Mouse (Mus musculus) cerebellum, adult (tissue): ENCODE results near the gene Cep295nl.
"Not testable (repeated sequence)": the region's sequence is repeated elsewhere in the genome, so short reads cannot be mapped to it uniquely, and the experiment has no call there.

ENCODE experiments used
- ATAC-seq: cut with Nextera tagmentation; 2 replicates; pipeline ENCODE4 v1.9.2; 2017; ENCODE audit warnings: mild to moderate bottlenecking, moderate library complexity, mixed read lengths; ENCODE audit not compliant: insufficient number of reproducible peaks, low FRiP score, low TSS enrichment

The Cep295nl gene

DNA sequence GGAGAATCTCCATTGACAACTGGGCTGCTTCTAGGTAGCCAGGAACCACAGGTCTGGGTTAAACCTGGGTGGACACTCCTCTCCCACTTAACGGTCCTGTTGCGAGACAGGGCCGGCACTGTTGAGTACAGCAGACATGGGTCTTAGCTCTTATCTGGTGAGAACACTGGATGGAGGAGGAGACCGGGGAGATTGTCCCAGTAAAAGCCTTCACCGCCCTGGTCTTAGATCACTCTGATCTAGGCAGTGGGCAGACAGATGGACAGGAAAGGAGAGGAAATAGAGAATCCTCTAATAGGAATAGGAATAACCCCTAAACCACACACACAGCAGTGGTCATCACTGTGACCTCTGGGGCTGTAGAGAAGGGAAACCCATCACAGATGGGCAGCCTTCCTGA lies 18.3 kb downstream of the Cep295nl start:
- ATAC-seq = no peak

DNA sequence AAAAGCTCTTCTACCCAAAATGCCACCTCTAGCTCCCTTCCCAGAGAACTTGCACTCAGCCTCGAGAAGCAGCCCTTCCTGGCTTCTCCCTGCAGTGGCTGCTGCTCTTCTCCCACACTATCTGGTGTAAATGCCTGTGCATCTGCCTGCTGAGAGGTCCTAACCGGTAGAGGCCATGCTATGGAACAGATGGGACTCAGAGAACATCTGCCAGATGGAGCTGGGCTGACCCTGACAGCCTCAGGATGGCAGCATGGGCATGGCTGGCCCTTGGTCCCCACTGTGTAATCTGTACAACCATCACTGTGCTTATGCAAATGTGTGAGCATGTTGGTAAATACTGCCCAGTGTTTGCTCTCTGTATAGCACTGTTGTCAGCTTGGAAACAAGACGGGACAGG lies 19.7 kb downstream of the Cep295nl start:
- ATAC-seq = no peak

DNA sequence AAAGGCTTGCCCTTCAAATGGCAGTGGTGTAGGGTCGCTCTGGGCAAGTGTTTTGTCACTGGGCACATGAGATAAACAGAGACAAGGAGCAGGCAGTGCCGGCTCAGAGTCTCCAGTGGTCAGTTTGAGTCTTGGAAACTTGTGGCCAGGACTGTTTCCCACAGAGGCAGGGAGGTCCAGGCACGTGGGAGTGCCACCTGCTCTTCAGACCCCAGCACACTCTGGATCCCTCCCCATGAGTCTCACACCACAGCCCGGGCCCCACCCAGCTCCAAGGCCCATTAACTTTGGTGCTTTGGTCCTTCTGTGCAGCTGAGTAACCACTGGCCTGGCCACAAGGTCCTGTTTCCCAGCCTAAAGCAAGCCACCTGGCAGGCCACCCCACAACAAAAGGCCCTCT lies 20.3 kb downstream of the Cep295nl start:
- no peak for ATAC-seq

DNA sequence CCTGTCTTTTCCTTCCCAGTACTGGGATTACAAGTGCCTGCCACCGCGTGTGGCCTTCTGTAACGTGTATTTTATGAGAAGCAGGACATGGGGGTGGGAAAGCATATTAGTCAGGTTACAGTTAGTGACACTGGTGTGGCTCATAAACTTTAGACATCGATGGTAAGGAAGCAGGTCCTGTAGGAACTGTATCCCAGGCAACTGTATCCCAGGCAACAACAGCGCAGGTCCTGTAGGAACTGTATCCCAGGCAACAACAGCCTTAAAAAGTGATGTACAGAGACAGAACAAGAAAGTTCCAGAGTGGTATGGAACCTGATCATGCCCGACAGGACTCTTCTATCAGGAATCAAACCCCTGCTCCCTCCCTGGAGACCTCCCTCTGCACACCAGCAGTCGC lies 20.8 kb downstream of the Cep295nl start:
- ATAC-seq = no peak

DNA sequence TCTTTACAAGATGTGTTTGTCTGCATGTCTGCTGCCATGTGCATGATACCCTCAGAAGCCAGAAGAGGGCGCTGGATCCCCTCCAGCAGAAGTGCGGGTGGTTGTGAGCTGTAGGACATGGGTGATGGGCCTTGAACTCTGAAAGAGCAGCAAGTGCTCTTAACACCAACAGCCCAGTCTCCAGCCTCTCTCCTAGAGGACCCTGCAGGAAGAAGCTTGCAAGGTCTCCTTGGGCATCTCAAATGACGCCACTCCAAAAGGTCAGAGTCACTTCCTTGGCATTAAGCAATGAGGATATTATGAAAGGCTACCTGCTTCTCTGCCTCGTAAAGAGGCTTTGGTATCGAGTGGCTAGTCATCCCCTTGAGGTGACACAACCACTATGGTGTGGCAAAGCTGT lies 23.6 kb downstream of the Cep295nl start:
- no peak for ATAC-seq

DNA sequence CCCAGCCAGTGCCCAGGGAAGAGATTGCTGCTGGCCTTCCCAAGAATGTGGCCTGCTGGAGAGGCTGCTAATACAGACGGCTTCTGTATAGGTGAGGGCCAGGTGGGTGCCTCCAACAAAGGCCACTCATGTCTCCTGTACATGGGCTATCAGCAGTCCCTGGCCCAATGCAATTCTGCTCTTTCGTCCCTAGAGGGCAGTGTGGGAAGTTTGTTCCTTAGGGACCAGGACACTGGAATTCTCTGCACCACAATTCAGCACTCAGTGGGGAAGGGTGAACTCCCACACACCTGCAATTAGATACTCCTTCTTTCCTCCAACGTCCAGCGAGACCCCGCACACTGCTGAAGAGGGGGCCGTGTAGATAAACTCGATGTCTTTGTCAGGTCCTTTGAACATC lies 25.2 kb downstream of the Cep295nl start:
- ATAC-seq = peak; percentile 56; the same call in 1 of the 2 replicates

DNA sequence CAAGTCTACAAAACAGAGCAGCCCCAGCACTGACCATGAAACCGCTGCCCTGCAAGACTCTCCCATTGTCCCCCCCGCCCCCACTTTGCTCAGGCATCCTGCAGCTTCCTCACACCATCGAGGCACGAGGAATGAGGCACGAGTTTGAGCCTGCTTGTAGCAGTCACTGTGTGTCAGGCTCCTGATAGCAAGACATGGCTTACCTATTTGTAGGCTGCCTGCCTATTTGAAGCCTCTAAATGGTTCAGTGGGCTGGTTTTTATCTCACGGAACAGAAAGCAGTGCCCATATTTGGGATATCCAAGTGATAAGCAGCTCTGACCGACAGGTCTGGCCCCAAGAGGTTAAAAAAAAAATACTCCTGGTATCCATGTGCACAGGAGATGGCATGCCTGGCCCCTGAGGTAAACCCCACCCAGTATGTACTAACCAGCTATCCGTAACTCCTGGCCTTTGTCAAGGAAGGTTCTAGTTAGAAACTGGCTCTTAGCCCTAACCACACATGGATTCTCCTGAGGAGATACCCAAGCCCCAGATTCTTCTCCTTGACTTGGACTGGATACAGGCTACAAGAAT lies 26.0 kb downstream of the Cep295nl start:
- ATAC-seq = no peak

DNA sequence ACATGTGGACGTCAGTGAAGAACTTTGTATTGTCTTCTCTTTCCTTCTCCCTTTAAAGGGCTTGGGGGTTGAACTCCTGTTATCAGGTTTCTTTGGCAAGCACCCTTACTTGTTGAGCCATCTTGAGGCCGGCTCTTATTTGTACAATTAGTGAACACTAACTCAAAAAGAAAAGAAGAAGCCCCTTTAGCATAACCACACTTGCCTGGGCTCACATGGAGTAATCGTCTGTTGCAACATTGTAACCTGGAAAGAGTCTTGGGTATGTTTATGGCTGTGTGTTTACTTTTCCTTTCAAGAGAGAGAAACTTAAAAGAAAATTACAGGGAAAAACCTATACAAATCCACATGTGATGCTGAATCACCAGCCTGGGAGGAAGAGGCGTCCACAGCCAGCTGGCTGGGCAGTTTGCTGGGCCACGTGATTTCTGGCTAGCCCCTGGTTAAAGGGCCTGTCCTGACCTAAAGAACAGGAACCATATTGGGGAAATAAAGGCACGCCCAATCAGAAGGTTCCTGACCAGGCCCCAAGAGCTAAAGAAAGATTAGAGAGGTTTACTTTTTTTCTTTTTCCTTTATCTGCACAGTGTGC lies 30.1 kb downstream of the Cep295nl start:
- no peak for ATAC-seq

DNA sequence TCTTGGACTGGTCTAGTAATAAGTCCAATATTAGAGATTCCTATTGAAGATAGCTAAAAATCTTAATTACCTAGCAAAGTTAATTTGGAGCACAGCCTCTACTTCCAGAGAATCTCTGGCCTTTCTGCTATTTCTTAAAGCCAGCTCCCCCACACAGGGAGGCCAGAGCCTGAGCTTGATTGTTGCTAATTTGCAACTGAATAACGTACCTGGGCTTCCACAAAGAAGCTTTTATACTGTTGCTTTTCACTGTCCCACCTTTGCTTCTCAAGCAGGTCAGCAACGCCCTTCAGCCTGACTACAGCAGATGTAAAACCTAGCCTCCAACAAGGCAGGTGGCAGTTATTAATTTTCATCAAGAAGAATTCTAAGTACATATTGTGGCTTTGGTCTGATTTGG lies 34.3 kb downstream of the Cep295nl start:
- not testable (repeated sequence) for ATAC-seq

DNA sequence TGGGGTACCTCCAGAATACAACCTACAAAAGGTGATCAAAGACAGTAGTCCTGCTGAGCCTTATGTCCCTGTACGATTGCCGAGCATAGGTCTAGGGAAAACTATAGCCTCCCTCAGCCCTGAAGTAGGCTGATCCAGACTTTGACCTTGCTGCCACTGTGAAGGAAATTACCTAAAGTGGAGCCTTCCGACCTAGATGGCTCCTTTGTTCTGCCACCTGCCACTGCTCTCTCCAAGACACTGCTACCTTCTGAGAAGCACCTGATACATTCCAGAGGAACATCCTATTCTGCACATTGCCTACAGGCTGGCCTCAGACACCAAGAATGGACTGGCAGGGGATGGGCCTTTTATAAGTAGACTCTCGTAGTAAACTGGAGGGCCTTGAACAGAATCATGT lies 38.3 kb downstream of the Cep295nl start:
- not testable (repeated sequence) for ATAC-seq

DNA sequence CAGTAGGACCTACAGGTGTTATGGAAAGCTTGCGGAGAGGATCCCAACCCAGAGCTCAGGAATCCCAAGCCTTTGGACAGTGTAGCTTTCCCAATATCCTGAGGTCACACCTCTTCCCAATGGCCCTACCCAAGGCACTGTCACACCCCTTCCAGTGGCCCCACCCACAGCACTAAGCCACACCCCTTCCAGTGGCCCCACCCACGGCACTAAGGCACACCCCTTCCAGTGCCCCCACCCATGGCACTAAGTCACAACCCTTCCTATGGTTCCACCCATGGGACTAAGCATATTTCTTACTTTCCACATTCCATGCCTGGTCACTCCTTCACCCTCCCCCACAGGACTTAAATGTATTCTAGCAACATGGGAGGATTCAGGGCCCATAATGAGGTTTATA lies 43.5 kb downstream of the Cep295nl start:
- no peak for ATAC-seq

DNA sequence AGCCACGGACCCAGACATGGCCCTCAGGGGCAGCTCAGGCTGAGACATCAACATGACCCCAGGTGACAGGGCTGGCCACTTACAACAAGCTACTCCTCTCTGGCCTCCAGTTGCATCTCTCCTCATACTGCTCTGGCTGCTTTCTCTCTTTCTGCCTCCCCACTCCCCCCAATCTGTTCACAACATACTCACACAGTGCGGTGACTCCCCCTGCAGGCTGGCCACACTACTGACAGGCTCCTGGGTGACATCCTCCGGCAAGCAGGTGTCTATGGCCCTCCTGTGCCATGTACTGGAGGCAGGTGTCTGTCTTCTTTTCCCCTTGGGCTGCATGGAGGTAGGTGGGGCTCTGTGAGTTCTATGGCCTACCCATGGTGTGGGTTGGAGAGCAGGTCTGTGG lies 44.3 kb downstream of the Cep295nl start:
- ATAC-seq = no peak; the same call in 1 of the 2 replicates

DNA sequence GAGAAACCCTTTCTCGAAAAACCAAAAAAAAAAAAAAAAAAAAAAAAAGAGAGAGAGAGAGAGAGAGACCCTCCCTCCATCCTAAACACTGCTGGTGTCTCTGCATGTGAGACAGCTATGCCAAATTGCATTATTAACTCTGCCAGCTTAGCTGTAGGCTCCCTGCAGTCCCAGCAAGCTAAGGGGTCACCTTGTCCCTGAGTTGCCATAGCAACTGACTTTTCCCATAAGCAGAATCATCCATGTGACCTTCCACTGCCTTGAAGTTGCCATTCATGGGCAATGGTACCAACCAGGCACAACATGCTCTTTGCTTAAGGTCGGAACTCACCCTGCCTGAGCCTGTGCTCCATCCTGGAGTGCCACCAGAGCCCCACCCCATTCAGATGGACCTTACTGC lies 47.3 kb downstream of the Cep295nl start:
- no peak for ATAC-seq

DNA sequence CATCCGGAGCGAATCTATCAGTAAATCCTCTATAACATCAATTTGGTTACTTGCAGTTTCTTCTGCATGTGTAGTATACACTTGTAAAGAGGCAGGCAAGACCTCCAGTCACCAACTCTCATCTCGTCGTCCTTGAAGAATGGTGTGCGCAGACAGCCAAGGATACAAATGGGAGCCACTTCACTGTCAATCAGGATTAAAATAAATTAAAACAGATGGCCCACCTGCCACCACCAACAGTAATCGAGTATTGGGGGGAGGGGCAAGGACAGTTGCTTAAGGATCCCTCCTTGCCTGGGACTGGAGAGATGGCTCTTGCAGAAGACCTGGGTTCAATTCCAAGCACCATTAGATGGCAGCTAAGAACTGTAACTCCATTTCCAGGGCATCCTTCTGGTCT lies 49.6 kb downstream of the Cep295nl start:
- ATAC-seq = no peak

DNA sequence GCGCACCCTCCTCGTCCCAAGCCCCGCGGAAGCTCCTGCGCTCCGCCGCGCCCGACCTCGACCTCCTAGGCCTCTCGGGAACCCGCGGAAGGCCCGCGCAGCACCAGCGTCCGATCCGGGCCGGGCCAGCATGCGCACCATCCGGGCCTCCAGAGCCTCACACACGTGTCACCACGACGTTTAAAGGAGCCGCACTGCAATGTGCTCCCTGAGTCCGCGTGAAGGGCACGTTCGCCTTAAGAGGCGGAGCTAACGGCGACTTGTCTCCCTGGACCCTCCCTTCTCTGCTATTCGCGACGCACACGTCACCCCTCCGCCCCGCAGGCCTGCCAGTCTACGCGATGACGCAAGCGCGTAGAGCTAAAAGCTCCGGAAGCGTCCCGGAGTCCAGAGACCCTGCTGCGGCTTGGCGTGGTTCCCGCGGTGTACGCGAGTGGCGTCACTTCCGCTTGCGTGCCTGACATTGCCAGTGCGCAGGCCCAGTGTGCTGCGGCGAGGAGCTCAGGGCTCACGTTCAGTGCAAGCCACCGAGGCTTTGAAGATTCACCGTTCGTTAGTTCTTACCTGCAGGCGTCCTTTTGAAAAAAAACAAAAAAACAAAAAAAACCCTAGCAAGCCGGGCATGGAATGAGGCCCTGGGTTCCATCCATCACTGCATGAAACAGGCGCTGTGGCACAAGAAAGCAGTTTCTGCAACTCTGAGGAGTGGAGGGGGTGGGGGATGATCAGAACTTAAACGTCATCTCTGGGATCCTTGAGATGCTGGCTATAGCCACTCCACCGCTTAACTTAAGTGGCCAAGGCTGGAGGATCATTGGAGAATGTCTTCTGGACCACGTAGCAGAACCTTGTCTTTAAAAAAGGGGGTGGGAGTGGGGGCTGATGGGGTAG lies 52.1 kb downstream of the Cep295nl start, which contains the start of gene Usp36:
Usp36 (minus strand) TSS at position 246 of the 891 bp plus-strand sequence.
- peak; percentile 97 for ATAC-seq

DNA sequence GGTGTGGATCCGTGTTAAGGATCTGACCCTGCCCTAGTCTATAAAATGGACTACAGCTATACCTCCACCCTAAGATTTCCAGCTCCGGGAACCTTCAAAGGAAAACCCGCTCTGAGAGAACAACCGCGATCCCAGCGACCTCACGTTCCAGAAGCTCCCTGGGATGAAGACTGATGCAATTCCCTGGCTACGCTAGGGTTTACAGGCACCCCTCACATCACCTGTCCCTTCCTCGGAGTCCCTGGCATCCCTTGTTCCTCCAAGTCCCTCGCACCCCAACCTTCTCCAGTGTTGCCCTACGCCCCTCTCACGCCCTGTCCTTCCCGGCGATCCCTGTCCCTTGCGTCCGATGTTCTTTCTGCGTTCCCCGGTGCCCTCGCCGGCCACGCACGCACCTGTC lies 52.7 kb downstream of the Cep295nl start:
- 0 out of 2 replicates have a peak, but pooled peaks have one; percentile 34 for ATAC-seq

DNA sequence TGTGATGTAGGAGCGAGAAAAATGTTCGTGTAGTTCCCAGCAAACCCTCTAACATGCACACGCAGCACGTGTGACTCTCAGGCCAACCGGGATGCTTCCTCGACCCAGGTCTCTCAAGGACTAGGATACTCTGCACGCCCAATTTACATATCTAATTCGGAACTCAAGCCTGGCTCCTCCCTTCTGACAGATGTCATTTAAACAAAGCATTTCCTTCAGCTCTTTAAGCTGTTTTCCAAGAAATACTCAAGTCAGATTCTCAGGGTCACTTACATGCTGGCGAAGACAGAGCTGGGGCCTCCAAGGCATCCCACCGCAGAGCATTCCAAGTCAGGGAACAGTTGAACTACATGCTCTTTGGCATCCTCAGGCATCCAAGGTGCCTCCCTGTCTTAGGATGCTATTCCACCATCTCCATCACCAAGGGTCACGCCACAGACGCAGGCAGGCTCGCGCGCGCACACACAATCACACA lies 53.2 kb downstream of the Cep295nl start:
- ATAC-seq = no peak

DNA sequence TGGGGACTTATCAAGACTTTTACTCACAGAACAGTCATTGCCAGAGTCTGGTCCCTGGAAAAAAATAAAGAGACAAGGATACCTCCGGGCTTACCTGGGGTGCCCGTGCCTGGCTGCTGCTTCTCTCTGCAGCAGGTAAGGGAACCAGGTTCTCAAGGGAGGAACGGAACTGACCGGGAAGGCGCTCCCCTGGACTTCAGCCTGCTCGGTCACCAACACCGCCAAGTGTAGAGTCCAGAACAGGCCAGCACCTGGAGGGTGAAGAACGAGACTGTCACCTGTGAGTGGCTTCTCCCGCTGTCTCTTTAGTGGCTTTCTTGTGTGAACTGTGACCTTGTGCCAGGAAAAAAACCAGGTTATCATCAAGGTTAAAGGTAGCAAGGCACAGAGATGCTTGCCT lies 54.7 kb downstream of the Cep295nl start:
- ATAC-seq = no peak

DNA sequence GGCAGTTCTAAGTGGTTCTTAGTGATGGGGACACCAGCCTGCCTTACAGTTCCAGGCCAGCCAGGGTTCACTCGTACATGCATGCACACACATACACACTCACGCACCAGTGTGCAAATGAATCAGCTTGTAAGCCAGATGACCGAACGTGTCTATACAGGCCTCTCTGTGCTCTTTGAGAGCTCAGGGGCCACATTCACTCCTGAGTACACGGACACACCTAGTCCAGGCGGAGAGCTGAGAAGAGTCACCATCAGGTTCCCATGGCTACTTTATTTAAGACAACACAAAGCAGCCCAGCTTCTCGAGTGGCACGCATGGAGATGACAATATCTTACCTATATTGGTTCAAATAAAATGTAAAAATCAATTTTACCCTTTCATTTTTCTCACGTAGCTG lies 55.9 kb downstream of the Cep295nl start:
- ATAC-seq = no peak

DNA sequence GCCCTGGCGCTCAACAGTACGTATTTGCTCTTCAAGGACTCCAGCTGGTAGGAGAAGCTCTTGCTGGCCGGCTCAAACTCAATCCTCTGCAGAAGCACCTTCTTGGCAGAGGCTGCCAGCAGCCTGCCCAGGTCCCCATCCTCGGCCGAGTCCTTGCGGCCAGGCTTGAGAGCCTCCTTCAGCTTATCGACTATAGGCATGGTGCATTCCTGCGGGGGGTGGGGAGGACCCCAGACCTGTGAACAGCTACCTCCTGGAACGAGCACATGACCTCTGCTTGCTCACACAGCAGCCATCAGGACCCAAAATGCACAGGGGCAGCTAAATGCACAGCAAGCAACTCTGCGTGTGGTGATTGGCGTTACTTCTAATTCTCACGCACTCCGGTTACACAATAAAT lies 56.5 kb downstream of the Cep295nl start:
- no peak for ATAC-seq
